Mouse (Mus musculus) gastrocnemius, adult 2 months (tissue): ENCODE data around the gene Casp3. TPM values are rescaled to one million over a fixed set of nuclear protein-coding genes. Genes with fewer than 3 reads are reported as not detected.

Source experiments
- DNase-seq: peaks from one replicate; pipeline ENCODE4 v3.0.0; 2022
- H3K27ac ChIP-seq: fragments of 200-600 bp; 2 replicates; pipeline ENCODE4 v1.8.1; 2022; ENCODE audit warnings: mild to moderate bottlenecking
- H3K4me3 ChIP-seq: fragments of 200-600 bp; 2 replicates; pipeline ENCODE4 v1.8.1; 2022; ENCODE audit warnings: mild to moderate bottlenecking, moderate library complexity
- CTCF ChIP-seq: fragments of 200-600 bp; IDR thresholded peaks from 2 replicates; pipeline ENCODE4 v1.8.1; 2022; ENCODE audit warnings: antibody characterized with exemption, mild to moderate bottlenecking, moderate library complexity
- intact Hi-C: fragments of 180-260 bp; cut with DNase I; formaldehyde crosslinking; loops from one replicate; pipeline ENCODE4 v1.15.1; 2025
- total RNA-seq, 2 experiments: library from RNA; stranded (reverse); gene quantifications; 2 replicates each; pipeline ENCODE4 v1.2.3; 2021

The Casp3 gene
- total RNA-seq, 2 experiments from 2014 or later, result 1.3 to 1.8 TPM

DNA sequence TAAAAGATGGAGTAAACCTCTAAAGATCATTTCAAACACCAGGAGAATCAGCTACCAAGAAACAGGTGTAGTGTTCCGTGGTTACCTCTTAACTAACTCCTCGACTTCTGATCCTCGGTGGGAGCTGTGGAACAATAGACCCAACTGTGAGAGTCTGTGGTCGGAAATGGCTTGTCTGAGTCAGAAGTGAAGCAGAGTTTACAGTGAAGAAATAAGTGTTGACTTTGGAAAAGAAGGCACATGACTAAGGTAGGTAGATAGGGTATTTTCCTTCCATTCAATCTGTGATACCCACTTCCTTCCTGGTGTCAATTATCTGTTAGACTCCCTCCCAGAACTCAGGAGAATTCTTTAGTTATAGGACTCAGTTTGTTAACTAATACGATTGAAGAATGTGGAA is 24.2 kb downstream of the Casp3 start:
- no peak for DNase-seq
- intact Hi-C loops, result no loop called here
- no peak for TF ChIP-seq CTCF
- H3K27ac ChIP-seq, result no peak overlapping the region
- H3K4me3 ChIP-seq, result no peak overlapping the region

DNA sequence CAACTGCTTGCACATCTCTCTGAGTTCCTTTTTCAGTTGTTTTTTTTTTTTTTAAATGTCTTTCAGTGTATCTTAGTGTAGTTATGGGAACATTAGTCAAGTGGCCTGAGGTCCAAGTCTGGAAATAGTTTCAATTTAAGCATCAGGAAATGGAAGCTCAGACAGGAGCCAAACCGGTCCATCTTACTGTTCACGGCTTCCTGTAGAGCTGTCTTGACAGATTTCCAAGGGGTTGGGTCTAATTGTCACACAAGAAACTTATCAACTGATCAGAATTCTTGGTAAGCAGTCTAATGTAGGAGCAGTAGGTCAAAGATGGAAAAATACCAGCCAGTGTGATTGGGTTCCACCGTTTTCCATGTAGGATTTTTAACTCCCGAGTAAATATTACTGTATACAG is 31.3 kb downstream of the Casp3 start:
- no peak for TF ChIP-seq CTCF
- intact Hi-C loops, result no loop called here
- no peak overlapping the region for H3K27ac ChIP-seq
- no peak for DNase-seq
- H3K4me3 ChIP-seq, result no peak overlapping the region

DNA sequence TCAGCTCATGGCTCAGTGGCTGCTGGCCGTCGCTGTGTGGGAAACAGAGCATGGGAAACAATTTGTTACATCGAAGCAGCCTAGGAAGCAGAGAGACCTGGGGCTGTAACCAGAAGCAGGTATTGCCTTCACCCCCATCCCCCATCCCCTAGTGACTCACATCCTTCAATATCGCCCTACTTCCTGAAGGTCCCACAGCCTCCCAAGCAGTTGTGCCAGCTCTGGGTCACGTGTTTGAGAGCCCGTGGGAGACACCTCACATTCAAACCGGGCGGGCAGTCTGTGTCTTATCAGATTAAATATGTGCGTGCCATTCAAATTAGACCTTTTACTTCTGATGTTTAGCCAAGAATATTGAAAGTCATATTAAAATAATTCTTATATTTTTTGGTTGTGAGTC is 34.8 kb downstream of the Casp3 start:
- Histone ChIP-seq H3K4me3 (no peak overlapping the region), H3K27ac (no peak overlapping the region)
- no peak for TF ChIP-seq CTCF
- peak; percentile 31 for DNase-seq
- intact Hi-C loops, result no loop called here

DNA sequence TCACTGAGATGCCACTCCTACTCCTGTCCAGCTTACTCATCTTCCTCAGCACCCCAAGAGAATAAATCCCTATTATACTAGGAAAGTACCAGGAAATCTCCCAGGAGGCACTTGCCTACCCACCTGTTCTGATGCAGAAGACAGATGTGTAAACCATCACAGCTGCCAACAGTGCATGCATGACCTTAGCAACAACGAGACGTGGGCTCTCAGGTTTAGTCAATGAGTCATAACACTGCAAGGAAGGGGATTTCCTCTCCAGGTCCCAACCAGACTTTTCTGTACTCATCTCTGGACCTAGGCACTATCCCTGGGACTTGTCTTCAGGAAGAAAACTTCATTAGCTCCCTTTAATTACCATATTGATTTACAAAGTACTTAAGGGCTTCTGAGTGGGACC is 38.8 kb downstream of the Casp3 start:
- no peak for DNase-seq
- no peak for TF ChIP-seq CTCF
- intact Hi-C loops, result no loop called here
- no peak overlapping the region for H3K27ac ChIP-seq
- no peak overlapping the region for H3K4me3 ChIP-seq

DNA sequence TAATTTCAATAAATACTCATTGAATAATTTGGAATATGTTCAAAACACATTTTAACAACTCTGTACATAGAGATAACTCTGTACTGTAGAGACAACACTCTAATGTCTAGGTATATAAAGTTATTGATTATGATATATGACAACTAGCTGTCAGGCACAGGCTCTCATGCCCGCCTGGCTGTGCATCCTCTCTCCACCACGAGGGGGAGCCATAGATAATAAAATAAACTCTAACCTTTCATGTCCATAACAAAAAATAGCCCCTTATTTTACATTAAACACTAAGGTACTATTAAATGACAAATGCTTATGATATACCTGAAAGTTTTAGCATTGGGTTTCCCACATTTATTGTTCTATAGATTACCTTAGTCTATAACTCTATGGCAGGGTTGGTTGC is 54.4 kb downstream of the Casp3 start:
- intact Hi-C loops, result loop anchor here (2.0 to 5.0 kb wide), 2 partner anchors 281 to 701 kb away; no protein-coding TSS in a partner anchor
- H3K4me3 ChIP-seq, result no peak overlapping the region
- peak; percentile 99; the same call in 1 of the 2 replicates for TF ChIP-seq CTCF
- H3K27ac ChIP-seq, result no peak overlapping the region
- peak; percentile 58 for DNase-seq

DNA sequence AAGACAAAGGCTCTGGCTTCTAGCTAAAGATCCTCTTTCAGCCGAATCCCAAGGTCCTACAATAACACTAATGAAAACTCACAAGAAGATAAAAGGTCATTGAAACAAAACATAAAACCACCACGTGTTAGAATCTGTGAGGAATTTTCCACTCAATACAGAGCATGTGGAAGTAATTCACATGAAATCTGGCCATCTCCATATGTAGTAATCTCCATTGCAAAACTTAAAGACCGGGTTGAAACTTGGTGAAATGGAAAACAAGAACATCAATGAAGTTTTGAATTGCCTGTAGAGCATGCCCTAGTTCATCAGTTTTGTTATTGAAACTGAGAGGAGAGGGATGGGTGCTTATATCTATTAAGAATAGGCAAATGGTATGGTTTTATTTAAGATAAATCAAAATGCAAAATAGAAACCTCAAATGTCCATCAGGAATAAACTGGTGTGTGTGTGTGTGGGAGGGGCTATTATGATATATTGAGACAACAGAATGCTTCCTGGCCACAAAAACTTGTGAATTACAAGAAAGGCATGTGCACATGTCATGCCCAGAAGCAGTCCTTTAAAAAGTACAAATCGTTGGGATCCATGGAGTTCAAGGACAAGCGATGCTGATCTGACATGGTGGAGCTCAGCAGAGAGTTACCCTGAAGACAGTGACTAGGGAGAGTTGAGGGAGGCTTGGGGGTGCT is 63.7 kb downstream of the Casp3 start:
- no peak for DNase-seq
- intact Hi-C loops, result no loop called here
- no peak for TF ChIP-seq CTCF
- H3K27ac ChIP-seq, result no peak overlapping the region
- H3K4me3 ChIP-seq, result no peak overlapping the region

DNA sequence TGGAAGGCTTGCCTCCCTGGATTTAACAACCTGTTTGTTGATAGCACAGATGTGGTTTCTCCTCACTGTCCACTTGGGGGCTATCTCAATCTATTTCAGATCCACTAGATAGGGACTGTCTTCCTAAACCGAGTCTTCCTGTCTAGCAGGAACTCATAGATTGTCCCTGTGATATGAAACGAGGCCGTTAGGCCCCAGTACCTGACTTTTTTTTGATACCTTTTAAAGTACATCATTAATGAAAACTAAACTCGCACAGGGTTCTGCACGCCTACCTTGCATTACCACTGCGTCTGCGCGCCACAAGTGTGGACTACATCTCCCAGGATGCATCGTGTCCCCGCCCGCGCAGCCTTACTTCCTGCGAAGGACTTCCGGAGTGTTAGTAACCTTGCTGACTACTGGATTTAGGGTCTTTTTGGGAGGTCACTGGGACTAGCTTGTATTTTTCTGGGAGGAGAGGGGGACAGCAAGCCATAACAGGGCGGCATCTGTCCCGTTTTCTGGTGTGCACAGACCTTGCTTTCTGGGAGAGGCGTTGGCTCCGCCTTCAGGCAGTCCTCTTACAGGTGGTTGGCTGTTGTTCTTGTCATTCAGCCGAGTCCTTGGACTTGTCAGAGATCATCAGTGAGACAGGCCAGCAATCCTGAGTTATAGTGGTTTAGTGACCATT is 69.7 kb downstream of the Casp3 start:
- peak; percentile 72 for TF ChIP-seq CTCF
- peak; percentile 94 for DNase-seq
- Histone ChIP-seq H3K27ac (peak overlapping the region; percentile 99), H3K4me3 (peak overlapping the region; percentile 87)
- intact Hi-C loops, result loop anchor here (2.0 kb wide), 1 partner anchor 54 kb away; no protein-coding TSS in a partner anchor

Other genes with a start within 250 kb of the Casp3 start
- 100 to 1,000 TPM; 224 to 367 TPM for gene Acsl1, start 146.3 kb upstream of the Casp3 start, total RNA-seq
- under 1 TPM in 1 of 2 experiments, not detected in 1; 0.31 TPM for gene Cenpu, start 65.3 kb upstream of the Casp3 start, total RNA-seq
- gene Primpol, start 79 bp upstream of the Casp3 start, total RNA-seq, result 1 to 10 TPM; 1.4 to 2.1 TPM
- gene Irf2, start 122.4 kb downstream of the Casp3 start, total RNA-seq, result 10 to 100 TPM; 40.0 to 41.8 TPM